Mouse (Mus musculus): ENCODE data around the gene Spr. TPM values are rescaled to one million over a fixed set of nuclear protein-coding genes. Genes with fewer than 3 reads are reported as not detected.
A peak's percentile ranks its signal among the peaks of the same experiment; 100 is the strongest.
"Not testable (repeated sequence)": the region's sequence is repeated elsewhere in the genome, so short reads cannot be mapped to it uniquely, and the experiment has no call there.

Gene Spr
- polyA plus RNA-seq, 1 experiment from 2014 or later: 61.8 TPM

- Histone ChIP-seq H3K27ac (ENCODE audit: low read length) (no peak overlapping the region), H3K9me3 (replicated peaks; ENCODE audit: control insufficient read depth, low read length) (no peaks in the 10 kb centered on the region), H3K27me3 (ENCODE audit: control insufficient read depth, insufficient read depth, low read length) (no peaks in the 10 kb centered on the region), H3K36me3 (ENCODE audit: control insufficient read depth, insufficient read depth) (no peaks in the 10 kb centered on the region; the same call in 1 of the 2 replicates), H3K4me2 (ENCODE audit: low read depth, low read length) (no peak overlapping the region), H3K4me1 (ENCODE audit: control insufficient read depth, insufficient read depth, low read length) (peaks cover 4% of the 10 kb centered on the region), H3K9ac (ENCODE audit: low read length) (no peak overlapping the region), H3K4me3 (ENCODE audit: low read length) (no peak overlapping the region)
- 86% methylated on average over 2 of the region's 2 CpGs for WGBS
- ATAC-seq (replicated peaks; ENCODE audit: extremely low read depth, insufficient read depth, low FRiP score): no peak
Observed at GRCm38 (mm10) chr6:85139534-85139933, 2.0 kb upstream of the Spr start.

- not testable (repeated sequence) for ATAC-seq (replicated peaks; ENCODE audit: extremely low read depth, insufficient read depth, low FRiP score); H3K27me3 ChIP-seq (ENCODE audit: control insufficient read depth, insufficient read depth, low read length); H3K9me3 ChIP-seq (replicated peaks; ENCODE audit: control insufficient read depth, low read length); H3K4me1 ChIP-seq (ENCODE audit: control insufficient read depth, insufficient read depth, low read length); H3K27ac ChIP-seq (ENCODE audit: low read length)
- Histone ChIP-seq H3K36me3 (ENCODE audit: control insufficient read depth, insufficient read depth) (peaks cover 12% of the 10 kb centered on the region), H3K4me3 (ENCODE audit: low read length) (peak overlapping the region; percentile 93), H3K9ac (ENCODE audit: low read length) (peak overlapping the region; percentile 94), H3K4me2 (ENCODE audit: low read depth, low read length) (peak overlapping the region; percentile 68)
- 60% methylated on average over 7 of the region's 7 CpGs for WGBS
Observed at GRCm38 (mm10) chr6:85136784-85137183, 782 bp downstream of the Spr start.

- not testable (repeated sequence) for H3K27ac ChIP-seq (ENCODE audit: low read length); H3K4me2 ChIP-seq (ENCODE audit: low read depth, low read length); H3K9me3 ChIP-seq (replicated peaks; ENCODE audit: control insufficient read depth, low read length); H3K9ac ChIP-seq (ENCODE audit: low read length); H3K27me3 ChIP-seq (ENCODE audit: control insufficient read depth, insufficient read depth, low read length); H3K4me3 ChIP-seq (ENCODE audit: low read length); ATAC-seq (replicated peaks; ENCODE audit: extremely low read depth, insufficient read depth, low FRiP score); H3K4me1 ChIP-seq (ENCODE audit: control insufficient read depth, insufficient read depth, low read length)
- 33% methylated on average over 3 of the region's 3 CpGs for WGBS
- peaks cover 12% of the 10 kb centered on the region for H3K36me3 ChIP-seq (ENCODE audit: control insufficient read depth, insufficient read depth)
Observed at GRCm38 (mm10) chr6:85132794-85133193, 4.8 kb downstream of the Spr start.

- not testable (repeated sequence) for H3K27ac ChIP-seq (ENCODE audit: low read length); H3K4me1 ChIP-seq (ENCODE audit: control insufficient read depth, insufficient read depth, low read length); ATAC-seq (replicated peaks; ENCODE audit: extremely low read depth, insufficient read depth, low FRiP score); H3K27me3 ChIP-seq (ENCODE audit: control insufficient read depth, insufficient read depth, low read length); H3K4me3 ChIP-seq (ENCODE audit: low read length); H3K9me3 ChIP-seq (replicated peaks; ENCODE audit: control insufficient read depth, low read length); H3K4me2 ChIP-seq (ENCODE audit: low read depth, low read length); H3K9ac ChIP-seq (ENCODE audit: low read length)
- peaks cover 12% of the 10 kb centered on the region for H3K36me3 ChIP-seq (ENCODE audit: control insufficient read depth, insufficient read depth)
- WGBS: 76% methylated on average over 3 of the region's 3 CpGs
Observed at GRCm38 (mm10) chr6:85132237-85132636, 5.3 kb downstream of the Spr start.

- 3% methylated on average over 4 of the region's 4 CpGs for WGBS
- no peak overlapping the region for H3K4me3 ChIP-seq (ENCODE audit: low read length)
- H3K4me1 ChIP-seq (ENCODE audit: control insufficient read depth, insufficient read depth, low read length): peaks cover 2% of the 10 kb centered on the region
- H3K9ac ChIP-seq (ENCODE audit: low read length): no peak overlapping the region
- no peak for ATAC-seq (replicated peaks; ENCODE audit: extremely low read depth, insufficient read depth, low FRiP score)
- H3K9me3 ChIP-seq (replicated peaks; ENCODE audit: control insufficient read depth, low read length): no peaks in the 10 kb centered on the region
- H3K4me2 ChIP-seq (ENCODE audit: low read depth, low read length): no peak overlapping the region
- H3K36me3 ChIP-seq (ENCODE audit: control insufficient read depth, insufficient read depth): peaks cover 12% of the 10 kb centered on the region
- H3K27ac ChIP-seq (ENCODE audit: low read length): no peak overlapping the region
- peaks cover 10% of the 10 kb centered on the region for H3K27me3 ChIP-seq (ENCODE audit: control insufficient read depth, insufficient read depth, low read length)
Observed at GRCm38 (mm10) chr6:85131673-85132072, 5.9 kb downstream of the Spr start.

GRCm38 (mm10) chr6:85117545-85118511 is 19.7 kb downstream of the Spr start:
- H3K36me3 ChIP-seq (ENCODE audit: control insufficient read depth, insufficient read depth); H3K4me1 ChIP-seq (ENCODE audit: control insufficient read depth, insufficient read depth, low read length); H3K27ac ChIP-seq (ENCODE audit: low read length); H3K9ac ChIP-seq (ENCODE audit: low read length); H3K4me2 ChIP-seq (ENCODE audit: low read depth, low read length); H3K4me3 ChIP-seq (ENCODE audit: low read length); H3K27me3 ChIP-seq (ENCODE audit: control insufficient read depth, insufficient read depth, low read length); H3K9me3 ChIP-seq (replicated peaks; ENCODE audit: control insufficient read depth, low read length): not testable (repeated sequence)
- ATAC-seq (replicated peaks; ENCODE audit: extremely low read depth, insufficient read depth, low FRiP score): peak; percentile 70
- WGBS: 35% methylated on average over 8 of the region's 11 CpGs

- Histone ChIP-seq H3K9me3 (replicated peaks; ENCODE audit: control insufficient read depth, low read length) (no peaks in the 10 kb centered on the region), H3K27ac (ENCODE audit: low read length) (no peak overlapping the region), H3K9ac (ENCODE audit: low read length) (no peak overlapping the region), H3K36me3 (ENCODE audit: control insufficient read depth, insufficient read depth) (no peaks in the 10 kb centered on the region), H3K4me3 (ENCODE audit: low read length) (no peak overlapping the region), H3K27me3 (ENCODE audit: control insufficient read depth, insufficient read depth, low read length) (no peaks in the 10 kb centered on the region), H3K4me2 (ENCODE audit: low read depth, low read length) (no peak overlapping the region), H3K4me1 (ENCODE audit: control insufficient read depth, insufficient read depth, low read length) (no peaks in the 10 kb centered on the region)
- 87% methylated on average over 10 of the region's 10 CpGs for WGBS
- ATAC-seq (replicated peaks; ENCODE audit: extremely low read depth, insufficient read depth, low FRiP score): no peak
Observed at GRCm38 (mm10) chr6:85105033-85105615, 32.4 kb downstream of the Spr start.

GRCm38 (mm10) chr6:85103321-85103720 is 34.2 kb downstream of the Spr start:
- Histone ChIP-seq H3K9me3 (replicated peaks; ENCODE audit: control insufficient read depth, low read length) (no peaks in the 10 kb centered on the region), H3K4me3 (ENCODE audit: low read length) (no peak overlapping the region), H3K4me1 (ENCODE audit: control insufficient read depth, insufficient read depth, low read length) (no peaks in the 10 kb centered on the region), H3K9ac (ENCODE audit: low read length) (no peak overlapping the region), H3K36me3 (ENCODE audit: control insufficient read depth, insufficient read depth) (no peaks in the 10 kb centered on the region), H3K27me3 (ENCODE audit: control insufficient read depth, insufficient read depth, low read length) (no peaks in the 10 kb centered on the region), H3K4me2 (ENCODE audit: low read depth, low read length) (no peak overlapping the region), H3K27ac (ENCODE audit: low read length) (no peak overlapping the region)
- 87% methylated on average over 3 of the region's 3 CpGs for WGBS
- no peak for ATAC-seq (replicated peaks; ENCODE audit: extremely low read depth, insufficient read depth, low FRiP score)

GRCm38 (mm10) chr6:85096441-85096840 is 41.1 kb downstream of the Spr start:
- Histone ChIP-seq H3K9me3 (replicated peaks; ENCODE audit: control insufficient read depth, low read length) (no peaks in the 10 kb centered on the region), H3K36me3 (ENCODE audit: control insufficient read depth, insufficient read depth) (no peaks in the 10 kb centered on the region), H3K4me1 (ENCODE audit: control insufficient read depth, insufficient read depth, low read length) (no peaks in the 10 kb centered on the region), H3K4me2 (ENCODE audit: low read depth, low read length) (no peak overlapping the region), H3K27ac (ENCODE audit: low read length) (no peak overlapping the region), H3K9ac (ENCODE audit: low read length) (no peak overlapping the region), H3K4me3 (ENCODE audit: low read length) (no peak overlapping the region), H3K27me3 (ENCODE audit: control insufficient read depth, insufficient read depth, low read length) (no peaks in the 10 kb centered on the region)
- no peak for ATAC-seq (replicated peaks; ENCODE audit: extremely low read depth, insufficient read depth, low FRiP score)
- 55% methylated on average over 2 of the region's 2 CpGs for WGBS

Data from heart, embryonic 16.5 days (tissue).